Mouse (Mus musculus): ENCODE results near the gene Zfand3. TPM values are rescaled to one million over a fixed set of nuclear protein-coding genes. Genes with fewer than 3 reads are reported as not detected.

Zfand3 gene
- polyA plus RNA-seq, 1 experiment from 2014 or later = 78.9 TPM

DNA sequence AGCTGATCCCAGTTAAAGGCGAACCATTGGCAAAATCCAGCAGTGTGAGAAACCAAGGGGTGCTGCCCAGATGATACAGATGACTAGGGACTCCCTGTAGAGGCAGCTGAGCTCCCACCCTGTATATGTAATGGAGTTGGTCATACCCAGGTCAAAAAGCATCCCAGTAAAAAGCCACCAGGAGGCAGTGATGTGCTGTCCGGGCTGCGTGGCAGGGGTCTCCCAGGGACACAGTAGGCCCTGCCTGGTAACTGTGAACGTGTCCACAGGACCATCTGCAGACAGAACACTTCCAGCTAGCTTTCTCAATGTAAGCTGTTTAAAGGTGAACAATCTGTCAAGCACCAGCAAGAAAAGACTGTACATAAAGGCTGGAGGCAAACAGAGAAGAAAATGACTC is 228.2 kb downstream of the Zfand3 start:
- 39% methylated on average over 4 of the region's 4 CpGs for WGBS
- H3K9ac ChIP-seq = no peak overlapping the region
- 0 out of 2 replicates have a peak, but pooled peaks have one; percentile 43 for ATAC-seq (ENCODE audit: low FRiP score)
- H3K4me3 ChIP-seq = no peak overlapping the region
- peak overlapping the region; percentile 52; the same call in 1 of the 2 replicates for H3K27ac ChIP-seq
- no peak overlapping the region for H3K4me2 ChIP-seq
- H3K36me3 ChIP-seq = no peaks in the 10 kb centered on the region
- no peaks in the 10 kb centered on the region for H3K9me3 ChIP-seq
- no peaks in the 10 kb centered on the region for H3K27me3 ChIP-seq
- peaks cover 68% of the 10 kb centered on the region for H3K4me1 ChIP-seq (replicated peaks)

DNA sequence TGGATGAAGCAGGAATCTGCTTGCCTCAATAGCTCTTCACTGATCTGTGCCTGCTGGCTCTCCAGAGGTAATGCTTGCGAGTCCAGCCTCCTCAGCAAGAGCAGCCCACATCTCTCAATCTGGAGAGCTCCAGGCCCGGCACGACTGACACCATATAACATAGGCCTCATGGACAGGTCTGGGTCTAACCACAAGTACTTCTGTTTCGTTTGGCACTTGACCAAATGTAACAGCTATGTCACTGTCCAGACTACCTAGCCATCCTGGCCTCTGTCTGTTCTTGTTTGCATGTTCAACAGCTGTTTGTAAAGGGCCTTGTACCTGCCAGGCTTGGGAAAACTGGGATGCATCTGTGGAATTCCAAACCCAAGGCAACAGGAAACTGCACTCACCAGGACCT is 230.8 kb downstream of the Zfand3 start:
- 73% methylated on average over 4 of the region's 4 CpGs for WGBS
- peak overlapping the region; percentile 19; the same call in 1 of the 2 replicates for H3K27ac ChIP-seq
- no peak for ATAC-seq (ENCODE audit: low FRiP score)
- no peaks in the 10 kb centered on the region for H3K36me3 ChIP-seq
- H3K4me2 ChIP-seq = no peak overlapping the region
- no peak overlapping the region for H3K9ac ChIP-seq
- H3K4me1 ChIP-seq (replicated peaks) = peaks cover 56% of the 10 kb centered on the region
- H3K9me3 ChIP-seq = no peaks in the 10 kb centered on the region
- no peak overlapping the region for H3K4me3 ChIP-seq
- H3K27me3 ChIP-seq = no peaks in the 10 kb centered on the region

DNA sequence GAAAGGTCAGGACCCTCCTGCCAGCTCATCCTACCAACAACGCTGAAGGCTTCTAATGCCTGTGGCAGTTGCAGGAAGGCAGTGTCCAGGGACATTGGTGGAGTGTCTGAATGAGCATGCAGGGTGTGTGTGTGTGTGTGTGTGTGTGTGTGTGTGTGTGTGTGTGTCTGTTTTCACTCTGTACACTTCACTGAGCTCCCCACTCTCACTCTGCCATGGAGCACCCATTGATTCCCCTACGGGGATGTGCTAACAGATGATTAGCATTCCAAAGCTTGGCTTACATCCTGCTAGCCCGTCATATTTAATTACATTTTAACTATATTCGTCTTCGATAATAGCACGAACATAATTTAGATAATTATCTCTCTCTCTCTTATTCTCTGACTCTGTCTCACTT is 232.1 kb downstream of the Zfand3 start:
- Histone ChIP-seq H3K4me3 (no peak overlapping the region), H3K9ac (no peak overlapping the region), H3K9me3 (no peaks in the 10 kb centered on the region), H3K4me2 (no peak overlapping the region), H3K27me3 (no peaks in the 10 kb centered on the region), H3K27ac (peak overlapping the region; percentile 52), H3K4me1 (replicated peaks) (peaks cover 59% of the 10 kb centered on the region), H3K36me3 (no peaks in the 10 kb centered on the region)
- 50% methylated on average over 6 of the region's 6 CpGs for WGBS
- ATAC-seq (ENCODE audit: low FRiP score) = peak; percentile 29; the same call in 1 of the 2 replicates

DNA sequence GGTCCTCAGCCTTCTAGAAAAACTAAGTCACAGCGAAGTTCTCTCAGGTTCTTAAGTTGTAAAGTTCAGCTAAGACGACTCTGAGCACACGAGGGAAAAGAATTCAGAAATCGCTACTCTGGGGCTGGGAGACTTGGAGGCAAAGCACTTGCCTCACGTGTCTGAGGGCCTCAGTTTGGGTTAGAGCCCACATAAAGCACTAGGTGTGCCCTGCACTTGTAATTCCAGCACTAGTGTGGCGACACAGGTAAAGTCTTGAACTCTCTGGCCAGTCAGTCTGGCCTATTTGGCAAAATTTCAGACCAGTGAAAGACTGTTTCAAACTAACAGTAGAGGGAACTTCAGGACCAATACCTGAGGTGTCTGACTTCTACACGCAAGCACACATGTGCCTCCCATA is 233.1 kb downstream of the Zfand3 start:
- no peaks in the 10 kb centered on the region for H3K9me3 ChIP-seq
- no peak overlapping the region for H3K9ac ChIP-seq
- H3K4me2 ChIP-seq = no peak overlapping the region
- 92% methylated on average over 7 of the region's 7 CpGs for WGBS
- H3K4me3 ChIP-seq = no peak overlapping the region
- ATAC-seq (ENCODE audit: low FRiP score) = no peak
- H3K4me1 ChIP-seq (replicated peaks) = peaks cover 66% of the 10 kb centered on the region
- H3K27me3 ChIP-seq = no peaks in the 10 kb centered on the region
- peak overlapping the region; percentile 52; the same call in 1 of the 2 replicates for H3K27ac ChIP-seq
- H3K36me3 ChIP-seq = no peaks in the 10 kb centered on the region

DNA sequence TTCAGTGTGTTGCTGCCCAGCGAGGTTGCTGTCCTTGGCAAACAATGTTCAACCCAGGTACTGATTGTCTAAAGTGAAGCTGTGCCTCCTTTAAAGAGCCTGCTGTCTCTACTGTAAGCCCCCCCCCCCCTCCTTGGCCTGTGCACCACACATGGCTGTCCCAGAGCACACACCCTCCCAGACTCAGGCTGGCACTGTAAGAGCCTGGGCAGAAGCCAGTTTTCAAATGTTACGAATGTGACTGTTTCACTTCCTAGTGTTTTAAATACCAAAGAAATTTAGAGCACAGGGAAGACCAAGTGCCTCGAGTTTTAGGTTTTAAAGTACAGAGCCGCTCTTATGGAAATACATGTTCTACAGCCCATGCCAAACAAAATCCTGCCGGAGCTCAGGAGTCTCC is 234.9 kb downstream of the Zfand3 start:
- WGBS = 84% methylated on average over 5 of the region's 5 CpGs
- peaks cover 74% of the 10 kb centered on the region for H3K4me1 ChIP-seq (replicated peaks)
- H3K36me3 ChIP-seq = no peaks in the 10 kb centered on the region

DNA sequence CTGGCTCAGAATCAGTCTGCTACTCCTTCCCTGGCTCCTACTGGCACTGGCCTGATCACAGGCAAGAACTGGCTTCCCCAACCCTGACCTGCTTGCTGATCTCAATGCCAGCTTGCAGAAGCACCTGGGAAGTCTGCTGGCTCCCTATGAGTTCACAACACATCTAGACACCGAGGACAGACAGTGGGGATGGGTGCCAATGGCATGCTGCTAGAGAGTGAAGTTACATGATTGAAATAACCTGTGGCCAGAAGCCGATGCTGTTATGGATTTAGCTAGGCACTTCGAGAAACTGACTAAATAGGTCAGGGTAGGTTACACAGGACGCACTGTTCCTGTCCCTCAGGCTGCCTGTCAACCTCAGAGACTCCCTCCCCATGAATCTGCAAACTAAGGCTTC is 236.1 kb downstream of the Zfand3 start:
- Histone ChIP-seq H3K4me2 (no peak overlapping the region), H3K36me3 (no peaks in the 10 kb centered on the region), H3K27me3 (no peaks in the 10 kb centered on the region), H3K4me1 (replicated peaks) (peaks cover 76% of the 10 kb centered on the region), H3K4me3 (no peak overlapping the region), H3K27ac (no peak overlapping the region), H3K9me3 (no peaks in the 10 kb centered on the region), H3K9ac (no peak overlapping the region)
- 88% methylated on average over 4 of the region's 4 CpGs for WGBS
- ATAC-seq (ENCODE audit: low FRiP score) = no peak

More for the DNA sequence above, 234.9 kb downstream of the Zfand3 start:
- Histone ChIP-seq H3K27me3 (no peaks in the 10 kb centered on the region), H3K9ac (no peak overlapping the region), H3K27ac (no peak overlapping the region), H3K4me3 (no peak overlapping the region), H3K4me2 (no peak overlapping the region), H3K9me3 (no peaks in the 10 kb centered on the region)
- ATAC-seq (ENCODE audit: low FRiP score) = no peak

DNA sequence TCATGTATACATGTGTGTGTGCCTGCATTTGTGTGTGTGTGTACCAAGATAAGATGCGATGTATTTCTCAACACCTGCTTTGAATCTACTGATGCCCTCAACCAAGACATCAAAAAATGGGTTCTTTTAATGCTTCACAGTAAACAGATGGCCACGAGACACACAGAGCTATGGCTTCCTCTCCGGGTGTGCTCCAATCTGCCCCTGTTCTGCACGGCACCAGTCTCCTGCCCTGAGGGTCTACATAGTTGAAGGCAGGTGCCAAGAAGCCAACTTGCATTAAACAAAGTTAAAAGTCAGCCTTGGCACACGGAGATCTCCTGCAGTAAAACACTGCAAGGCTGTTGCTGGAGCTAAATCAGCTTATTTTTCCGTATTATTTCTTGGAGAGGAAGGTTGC is 236.5 kb downstream of the Zfand3 start:
- WGBS = 78% methylated on average over 6 of the region's 6 CpGs
- H3K4me1 ChIP-seq (replicated peaks) = peaks cover 76% of the 10 kb centered on the region

DNA sequence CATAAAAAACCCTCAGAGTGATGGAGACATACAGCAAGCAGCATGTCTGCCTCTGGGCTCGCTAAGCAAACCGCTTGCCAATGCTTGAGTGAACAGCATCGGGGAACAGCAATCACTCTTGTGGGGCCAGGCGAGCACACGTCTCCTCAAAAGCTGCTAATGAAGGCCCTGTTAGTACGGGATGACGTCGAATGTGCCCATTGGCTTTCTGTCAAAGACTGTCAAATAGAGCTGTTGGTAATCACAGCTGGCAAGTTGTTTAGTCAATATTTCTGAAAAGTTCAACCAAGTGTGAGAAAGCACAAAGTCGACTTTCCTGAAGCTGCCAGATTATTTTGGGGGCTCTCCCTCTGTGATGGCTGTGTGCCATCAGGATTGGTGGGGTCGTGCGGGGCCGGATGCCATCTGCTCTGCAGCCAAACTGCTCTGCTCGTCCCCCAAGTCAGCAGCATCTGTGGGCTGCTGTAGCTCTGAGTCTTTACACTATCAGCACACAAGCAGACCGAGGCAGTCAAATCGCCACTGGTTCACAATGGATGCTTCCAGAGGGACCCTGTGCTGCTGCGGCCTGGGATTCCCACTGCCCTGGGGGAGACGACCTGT is 237.3 kb downstream of the Zfand3 start:
- no peaks in the 10 kb centered on the region for H3K9me3 ChIP-seq
- H3K9ac ChIP-seq = no peak overlapping the region
- H3K36me3 ChIP-seq = no peaks in the 10 kb centered on the region
- ATAC-seq (ENCODE audit: low FRiP score) = no peak
- peaks cover 76% of the 10 kb centered on the region for H3K4me1 ChIP-seq (replicated peaks)
- H3K4me2 ChIP-seq = no peak overlapping the region
- 43% methylated on average over 17 of the region's 17 CpGs for WGBS
- H3K27ac ChIP-seq = peak overlapping the region; percentile 37
- H3K4me3 ChIP-seq = no peak overlapping the region
- no peaks in the 10 kb centered on the region for H3K27me3 ChIP-seq

More for the DNA sequence above, 236.5 kb downstream of the Zfand3 start:
- no peak overlapping the region for H3K27ac ChIP-seq
- H3K9ac ChIP-seq = no peak overlapping the region
- H3K36me3 ChIP-seq = no peaks in the 10 kb centered on the region
- no peaks in the 10 kb centered on the region for H3K9me3 ChIP-seq
- H3K4me3 ChIP-seq = no peak overlapping the region
- no peak for ATAC-seq (ENCODE audit: low FRiP score)
- H3K4me2 ChIP-seq = no peak overlapping the region
- H3K27me3 ChIP-seq = no peaks in the 10 kb centered on the region

DNA sequence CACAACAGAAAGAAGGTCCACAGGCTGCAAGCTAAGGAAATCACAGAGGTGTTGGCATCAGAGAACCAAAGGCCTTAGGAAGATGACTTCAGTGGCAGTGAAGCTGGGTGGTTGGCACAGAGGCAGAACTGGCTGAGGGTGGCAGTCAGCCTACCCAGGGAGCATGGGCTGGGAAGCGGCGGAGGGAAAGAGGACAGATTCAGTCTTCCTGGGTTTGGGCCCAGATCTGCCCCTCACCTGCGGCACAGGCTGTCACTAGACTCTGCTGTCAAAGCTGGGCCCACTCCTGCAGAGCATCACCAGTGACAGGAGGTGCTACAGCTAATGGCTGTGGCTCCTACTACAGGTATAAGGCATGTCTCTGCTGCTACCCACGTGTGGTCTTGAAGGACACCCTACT is 238.1 kb downstream of the Zfand3 start:
- Histone ChIP-seq H3K27me3 (no peaks in the 10 kb centered on the region), H3K4me1 (replicated peaks) (peaks cover 73% of the 10 kb centered on the region), H3K9ac (no peak overlapping the region), H3K9me3 (no peaks in the 10 kb centered on the region), H3K36me3 (no peaks in the 10 kb centered on the region), H3K4me2 (no peak overlapping the region), H3K27ac (0 out of 2 replicates have a peak overlapping the region, but pooled peaks have one; percentile 37), H3K4me3 (no peak overlapping the region)
- 90% methylated on average over 4 of the region's 4 CpGs for WGBS
- ATAC-seq (ENCODE audit: low FRiP score) = no peak

DNA sequence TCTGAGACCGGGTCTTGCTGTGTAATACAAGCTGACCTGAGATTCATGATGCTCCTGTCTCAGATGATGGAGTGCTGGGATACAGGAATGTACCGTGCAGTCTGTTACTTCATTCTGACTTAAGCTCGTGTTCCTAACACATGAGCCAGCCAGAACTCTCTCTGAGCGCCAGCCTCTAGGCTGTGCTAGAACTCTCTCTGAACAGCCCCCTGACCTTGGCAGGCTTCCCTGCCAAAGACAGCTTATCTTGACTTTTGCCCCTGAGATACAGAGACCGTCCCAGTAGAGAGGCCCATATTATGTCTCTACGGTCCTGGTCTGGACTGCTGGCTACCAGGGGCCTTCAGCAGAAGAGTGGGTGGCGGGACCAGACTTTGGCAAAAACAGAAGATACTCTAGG is 239.0 kb downstream of the Zfand3 start:
- Histone ChIP-seq H3K36me3 (no peaks in the 10 kb centered on the region), H3K27me3 (no peaks in the 10 kb centered on the region), H3K9ac (no peak overlapping the region), H3K4me2 (no peak overlapping the region), H3K27ac (no peak overlapping the region), H3K4me3 (no peak overlapping the region), H3K9me3 (no peaks in the 10 kb centered on the region), H3K4me1 (replicated peaks) (peaks cover 73% of the 10 kb centered on the region)
- WGBS = 78% methylated on average over 7 of the region's 7 CpGs
- ATAC-seq (ENCODE audit: low FRiP score) = no peak

DNA sequence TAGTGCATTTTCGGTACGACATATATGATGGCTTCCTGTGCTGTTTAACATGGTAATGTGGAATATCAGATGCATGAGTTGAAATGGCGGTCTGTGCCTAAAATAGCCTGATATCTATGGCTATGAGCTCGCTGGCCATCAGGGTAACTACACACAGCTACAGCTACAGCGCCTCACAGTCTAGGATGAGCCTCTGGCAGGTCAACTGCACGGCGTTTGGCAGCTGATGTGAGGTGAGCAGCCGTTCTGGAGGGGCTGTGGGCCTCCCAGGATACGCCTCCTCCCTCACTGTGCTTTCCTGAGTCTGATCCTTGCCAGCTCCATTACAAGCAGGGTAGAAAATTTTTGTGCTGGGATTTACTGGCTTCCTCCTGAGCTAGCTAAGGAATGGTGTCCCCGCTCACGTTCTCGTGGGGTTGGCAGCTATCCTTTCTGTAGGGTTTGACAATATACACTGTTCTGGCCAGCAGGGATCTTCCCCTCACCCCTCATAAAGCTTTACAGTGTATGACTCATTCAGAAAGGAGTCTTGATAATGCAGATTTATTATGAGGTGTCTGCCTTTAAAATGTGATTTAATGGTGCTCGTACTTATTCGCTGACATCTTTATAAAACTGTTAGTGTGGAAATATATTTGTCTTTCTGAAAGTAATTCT is 240.2 kb downstream of the Zfand3 start:
- Histone ChIP-seq H3K36me3 (no peaks in the 10 kb centered on the region), H3K27me3 (no peaks in the 10 kb centered on the region), H3K4me1 (replicated peaks) (peaks cover 73% of the 10 kb centered on the region), H3K9me3 (no peaks in the 10 kb centered on the region), H3K9ac (peak overlapping the region; percentile 49; the same call in 1 of the 2 replicates), H3K4me2 (no peak overlapping the region), H3K27ac (peak overlapping the region; percentile 35), H3K4me3 (no peak overlapping the region)
- no peak for ATAC-seq (ENCODE audit: low FRiP score)
- WGBS = 63% methylated on average over 14 of the region's 14 CpGs

DNA sequence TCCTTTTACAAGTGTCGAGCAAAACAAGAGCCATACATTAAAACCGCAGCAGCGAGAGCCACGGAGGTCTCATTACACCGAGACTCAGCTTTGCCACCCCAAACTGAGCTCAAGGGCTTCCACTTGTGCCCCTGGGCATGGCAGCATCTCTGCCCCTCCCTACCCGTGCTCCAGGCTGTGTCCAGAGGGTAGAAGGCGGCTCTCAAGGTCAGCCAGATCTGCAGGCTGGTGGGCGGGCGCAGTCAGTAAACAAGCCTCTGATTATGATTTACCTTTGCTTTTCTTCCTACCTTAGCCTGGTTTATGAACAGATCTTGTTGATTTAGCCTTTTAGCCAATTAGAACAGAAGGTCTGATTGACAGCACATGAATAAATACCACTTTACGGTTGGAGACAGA is 240.8 kb downstream of the Zfand3 start:
- 64% methylated on average over 10 of the region's 10 CpGs for WGBS
- Histone ChIP-seq H3K4me1 (replicated peaks) (peaks cover 71% of the 10 kb centered on the region), H3K27me3 (no peaks in the 10 kb centered on the region)

DNA sequence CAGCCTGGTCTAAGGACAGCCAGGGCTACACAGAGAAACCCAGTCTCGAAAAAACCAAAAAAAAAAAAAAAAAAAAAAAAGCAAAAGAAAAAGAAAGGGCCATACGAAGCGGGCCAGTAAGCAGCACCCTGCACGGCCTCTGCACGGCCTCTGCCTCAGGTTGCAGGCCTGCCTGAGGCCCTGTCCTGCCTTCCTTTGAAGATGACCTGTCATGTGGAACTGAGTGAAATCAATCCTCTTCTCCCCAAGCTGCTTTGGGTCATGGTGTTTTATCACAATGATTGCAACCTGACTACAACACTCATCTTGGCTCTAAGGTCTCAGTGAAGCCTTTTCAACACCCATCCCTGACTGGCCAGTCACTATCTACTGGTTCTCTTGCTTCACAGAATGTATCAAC is 248.5 kb downstream of the Zfand3 start:
- Histone ChIP-seq H3K4me3 (no peak overlapping the region), H3K4me2 (no peak overlapping the region), H3K9me3 (no peaks in the 10 kb centered on the region), H3K27me3 (no peaks in the 10 kb centered on the region), H3K4me1 (replicated peaks) (peaks cover 49% of the 10 kb centered on the region), H3K9ac (no peak overlapping the region), H3K27ac (no peak overlapping the region), H3K36me3 (no peaks in the 10 kb centered on the region)
- 56% methylated on average over 5 of the region's 5 CpGs for WGBS
- ATAC-seq (ENCODE audit: low FRiP score) = no peak

More for the DNA sequence above, 240.8 kb downstream of the Zfand3 start:
- Histone ChIP-seq H3K9me3 (no peaks in the 10 kb centered on the region), H3K9ac (no peak overlapping the region), H3K4me3 (no peak overlapping the region), H3K27ac (peak overlapping the region; percentile 35), H3K36me3 (no peaks in the 10 kb centered on the region), H3K4me2 (no peak overlapping the region)
- no peak for ATAC-seq (ENCODE audit: low FRiP score)
